In the genomic region with DNA sequence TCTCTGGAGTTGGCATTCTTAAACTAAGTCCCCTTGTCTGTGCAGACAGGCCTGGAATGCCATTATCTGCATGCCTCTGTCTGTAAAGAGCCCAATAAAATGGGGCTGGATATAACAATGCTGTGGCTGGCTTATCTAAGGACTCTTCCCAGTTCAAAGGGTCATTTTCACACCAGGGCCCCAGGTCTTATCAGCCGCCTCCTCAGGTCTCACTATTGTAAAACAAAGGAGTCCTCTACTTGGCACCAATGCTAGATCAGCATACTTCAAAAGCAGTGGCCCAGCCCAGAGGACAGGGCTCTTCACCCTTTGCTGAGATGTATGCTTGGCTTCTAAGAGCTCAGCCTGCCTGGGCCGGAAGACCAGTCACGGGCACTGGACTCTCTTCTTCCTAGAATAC, we compare ENCODE assay signal across 20 mouse cellular contexts. TPM values are rescaled to one million over a fixed set of nuclear protein-coding genes. Genes with fewer than 3 reads are reported as not detected.
DNase-seq lines count a peak whose midpoint lies in the region; ATAC-seq and TF ChIP-seq lines count a peak whose summit lies in the region.
"Had no signal": no experiment of that assay in that cellular context is flagged by ENCODE, and none has a peak within 500 bp of the region (broad histone marks: within the 10 kb centered on the region; RNA-seq: fewer than 3 reads in every experiment).

No protein-coding gene starts in this region.

- peaks cover 51% of the 10 kb centered on the region for H3K4me1 ChIP-seq in heart, embryonic 10.5 days
- H3K4me1 ChIP-seq in heart, postnatal 0 days (ENCODE audit: control insufficient read depth, insufficient read depth): peaks cover 27% of the 10 kb centered on the region
- H3K4me1 ChIP-seq in intestine, embryonic 15.5 days (replicated peaks): peaks cover 11% of the 10 kb centered on the region
- no peaks in the 10 kb centered on the region for H3K4me1 ChIP-seq in midbrain, embryonic 14.5 days (ENCODE audit: control insufficient read depth, insufficient read depth, low read length)
- H3K4me1 ChIP-seq: midbrain, embryonic 15.5 days had no signal

- H3K9me3 ChIP-seq in heart, embryonic 10.5 days: no peaks in the 10 kb centered on the region
- H3K9me3 ChIP-seq in heart, postnatal 0 days (replicated peaks; ENCODE audit: control insufficient read depth, low read length): no peaks in the 10 kb centered on the region
- H3K9me3 ChIP-seq in intestine, embryonic 15.5 days: no peaks in the 10 kb centered on the region
- H3K9me3 ChIP-seq in midbrain, embryonic 14.5 days (ENCODE audit: control insufficient read depth, low read length): no peaks in the 10 kb centered on the region
- H3K9me3 ChIP-seq: embryonic facial prominence, embryonic 15.5 days; midbrain, embryonic 15.5 days had no signal

- peak overlapping the region; percentile 0; the same call in 1 of the 2 replicates for H3K4me3 ChIP-seq in heart, embryonic 10.5 days
- no peak overlapping the region for H3K4me3 ChIP-seq in heart, postnatal 0 days (ENCODE audit: low read depth, low read length)
- H3K4me3 ChIP-seq in intestine, embryonic 15.5 days (replicated peaks): no peak overlapping the region
- no peak overlapping the region for H3K4me3 ChIP-seq in midbrain, embryonic 14.5 days (replicated peaks; ENCODE audit: low read depth, low read length)
- H3K4me3 ChIP-seq: embryonic facial prominence, embryonic 15.5 days; midbrain, embryonic 15.5 days; myocyte had no signal

- TF ChIP-seq EP300 in heart, postnatal 0 days (IDR thresholded peaks at IDR 0.05; ENCODE audit: low read depth): no peak

- peak overlapping the region; percentile 43; the same call in 1 of the 2 replicates for H3K27ac ChIP-seq in heart, embryonic 10.5 days
- peak overlapping the region; percentile 82 for H3K27ac ChIP-seq in heart, postnatal 0 days (ENCODE audit: low read depth)
- H3K27ac ChIP-seq in intestine, embryonic 15.5 days: no peak overlapping the region
- no peak overlapping the region for H3K27ac ChIP-seq in midbrain, embryonic 14.5 days (replicated peaks; ENCODE audit: low read depth, low read length)
- H3K27ac ChIP-seq: embryonic facial prominence, embryonic 15.5 days; hindbrain, embryonic 14.5 days; midbrain, embryonic 15.5 days had no signal

- no peaks in the 10 kb centered on the region for H3K27me3 ChIP-seq in heart, embryonic 10.5 days (ENCODE audit: insufficient read depth, poor library complexity, severe bottlenecking)
- H3K27me3 ChIP-seq in heart, postnatal 0 days (ENCODE audit: control insufficient read depth, insufficient read depth, low read length): no peaks in the 10 kb centered on the region
- H3K27me3 ChIP-seq in intestine, embryonic 15.5 days (replicated peaks): no peaks in the 10 kb centered on the region
- H3K27me3 ChIP-seq in midbrain, embryonic 14.5 days (ENCODE audit: control insufficient read depth, insufficient read depth, low read length): no peaks in the 10 kb centered on the region
- H3K27me3 ChIP-seq: embryonic facial prominence, embryonic 15.5 days; midbrain, embryonic 15.5 days had no signal

- no peak for TF ChIP-seq CTCF in heart, postnatal 0 days (IDR thresholded peaks at IDR 0.05; ENCODE audit: low read depth)

- intact Hi-C loops in heart, postnatal 25 days (cut with DNase I): no loop called here
- intact Hi-C loops in heart, postnatal 10 days (cut with DNase I): no loop called here

- peak overlapping the region; percentile 46 for H3K4me2 ChIP-seq in heart, postnatal 0 days (ENCODE audit: low read depth, low read length)
- H3K4me2 ChIP-seq in intestine, embryonic 15.5 days (replicated peaks): no peak overlapping the region
- H3K4me2 ChIP-seq in midbrain, embryonic 14.5 days (ENCODE audit: low read length): no peak overlapping the region
- H3K4me2 ChIP-seq: embryonic facial prominence, embryonic 15.5 days; hindbrain, embryonic 14.5 days; midbrain, embryonic 15.5 days had no signal

- H3K9ac ChIP-seq in heart, postnatal 0 days (replicated peaks; ENCODE audit: low read depth, low read length): peak overlapping the region; percentile 23; the same call in 1 of the 2 replicates
- H3K9ac ChIP-seq in intestine, embryonic 15.5 days: no peak overlapping the region
- H3K9ac ChIP-seq in midbrain, embryonic 14.5 days (replicated peaks; ENCODE audit: low read length): no peak overlapping the region
- H3K9ac ChIP-seq: embryonic facial prominence, embryonic 15.5 days; hindbrain, embryonic 14.5 days; midbrain, embryonic 15.5 days had no signal

- H3K36me3 ChIP-seq in heart, embryonic 10.5 days: no peaks in the 10 kb centered on the region
- H3K36me3 ChIP-seq in heart, postnatal 0 days (replicated peaks; ENCODE audit: control insufficient read depth, insufficient read depth, low read length): no peaks in the 10 kb centered on the region
- no peaks in the 10 kb centered on the region for H3K36me3 ChIP-seq in intestine, embryonic 15.5 days
- H3K36me3 ChIP-seq in midbrain, embryonic 14.5 days (ENCODE audit: control insufficient read depth, insufficient read depth, low read length): no peaks in the 10 kb centered on the region
- H3K36me3 ChIP-seq: embryonic facial prominence, embryonic 15.5 days; midbrain, embryonic 15.5 days had no signal

- DNase-seq in heart, embryonic 10.5 days (ENCODE audit: low spot score): no peak
- no peak for DNase-seq in heart, postnatal 25 days (ENCODE audit: low spot score)
- peak; percentile 41 for DNase-seq in heart, postnatal 0 days (ENCODE audit: low spot score)
- DNase-seq in heart, postnatal 10 days: no peak
- DNase-seq in MN1 (ENCODE audit: low spot score): no peak
- DNase-seq in midbrain, embryonic 14.5 days: no peak
- DNase-seq: cerebellum, adult 11 months; cerebellum, postnatal 10 days; kidney, adult 11 months; lung, adult 2 months; thymus, postnatal 36 days had no signal

- 10% methylated on average over 3 of the region's 3 CpGs for WGBS in heart, embryonic 10.5 days
- 32% methylated on average over 3 of the region's 3 CpGs for WGBS in heart, postnatal 0 days
- 56% methylated on average over 3 of the region's 3 CpGs for WGBS in intestine, embryonic 15.5 days
- WGBS in midbrain, embryonic 14.5 days: 75% methylated on average over 3 of the region's 3 CpGs

- peak; percentile 48; the same call in 1 of the 2 replicates for ATAC-seq in heart, postnatal 0 days (ENCODE audit: insufficient read depth, low read depth)
- peak; percentile 92 for ATAC-seq in intestine, embryonic 15.5 days
- peak; percentile 44; the same call in 1 of the 2 replicates for ATAC-seq in megakaryocyte progenitor cell, adult 5-6 weeks (replicated peaks; ENCODE audit: poor library complexity)
- no peak for ATAC-seq in midbrain, embryonic 14.5 days (ENCODE audit: low FRiP score, low TSS enrichment)
- ATAC-seq: activated CD4-positive, CD25-positive, alpha-beta regulatory T cell, adult 4 months; CD4-positive, CD25-positive, alpha-beta regulatory T cell, adult 4 months; forebrain, embryonic 16.5 days; midbrain, embryonic 15.5 days had no signal

RNA-seq across cellular contexts. Expression of gene Prickle1, which starts 56.3 kb away (rescaled TPM):
- polyA plus RNA-seq in heart, embryonic 10.5 days (2016; fragmentation: Nextera tagmentation; extraction: Ambion mirVana): 28.5 and 33.4 TPM in 2 replicates
- 10 to 100 TPM; 16.8 to 18.9 TPM for total RNA-seq in heart, postnatal 25 days (2021)
- 24.2 and 30.0 TPM in 2 replicates for total RNA-seq in heart, postnatal 0 days (2014; rRNA removed; ENCODE audit: low replicate concordance)
- 21.0 and 23.3 TPM in 2 replicates for polyA plus RNA-seq in heart, postnatal 0 days (2015; fragmentation: Nextera tagmentation; extraction: Ambion mirVana)
- total RNA-seq in heart, postnatal 10 days (2021): 10 to 100 TPM; 24.1 to 36.4 TPM
- polyA plus RNA-seq in intestine, embryonic 15.5 days (2015; fragmentation: Nextera tagmentation; extraction: Ambion mirVana): 21.0 and 23.7 TPM in 2 replicates
- total RNA-seq in megakaryocyte progenitor cell, adult 5-6 weeks (2015): 1.8 and 2.0 TPM in 2 replicates
- 1.7 and 2.3 TPM in 2 replicates for total RNA-seq in megakaryocyte progenitor cell, adult 5-6 weeks (2017)
- 8.2 and 11.6 TPM in 2 replicates for polyA plus RNA-seq in midbrain, embryonic 14.5 days (2014; fragmentation: Nextera tagmentation; extraction: Ambion mirVana)

Comparison
In these comparisons a context has a peak if more than half of its experiments do, and no peak if none do; other contexts are left out.
1. H3K27ac ChIP-seq: peak in heart, embryonic 10.5 days (single experiment) and heart, postnatal 0 days (single experiment); none in intestine, embryonic 15.5 days (single experiment) and midbrain, embryonic 14.5 days (single experiment).